Mouse (Mus musculus) MEL (cell line): Measurements from ENCODE around the gene Pdhx. TPM values are rescaled to one million over a fixed set of nuclear protein-coding genes. Genes with fewer than 3 reads are reported as not detected.

Experiments
- DNase-seq: peaks from one replicate; pipeline ENCODE4 v3.0.0; 2011; ENCODE audit warnings: low read depth, low spot score
- H3K27ac ChIP-seq: 2 replicates; pipeline ENCODE4 v1.5.1; 2012; ENCODE audit warnings: low read depth, mild to moderate bottlenecking, control low read depth, low read length, moderate library complexity; ENCODE audit not compliant: control insufficient read depth
- H3K27me3 ChIP-seq, 2 experiments: fragments of 150-350 bp in 1 of 2; sonication (generic) in 1 of 2; 2 replicates each; pipeline ENCODE4 v1.6.1; 2012; ENCODE audit warnings: low read length in 2 of 2, mild to moderate bottlenecking in 2 of 2, improper control_type of control experiment in 1 of 2, moderate library complexity in 1 of 2; ENCODE audit not compliant: insufficient read depth in 2 of 2, control insufficient read depth in 1 of 2
- H3K36me3 ChIP-seq, 2 experiments: 2 replicates each; pipeline ENCODE4 v1.6.1; 2012 to 2014; ENCODE audit warnings: low read length in 2 of 2, improper control_type of control experiment in 1 of 2, inconsistent platforms in 1 of 2, mild to moderate bottlenecking in 1 of 2; ENCODE audit not compliant: insufficient read depth in 2 of 2, control insufficient read depth in 1 of 2
- H3K4me1 ChIP-seq, 2 experiments: fragments of 150-350 bp in 1 of 2; sonication (generic) in 1 of 2; 2 replicates each; pipeline ENCODE4 v1.6.1; 2012; ENCODE audit warnings: low read length in 2 of 2, improper control_type of control experiment in 1 of 2, mild to moderate bottlenecking in 1 of 2; ENCODE audit not compliant: insufficient read depth in 2 of 2, control insufficient read depth in 1 of 2
- H3K4me3 ChIP-seq, 2 experiments: fragments of 150-350 bp in 1 of 2; sonication (generic) in 1 of 2; 2 replicates each; pipeline ENCODE4 v1.5.1; 2012; ENCODE audit warnings: low read depth in 2 of 2, low read length in 2 of 2, mild to moderate bottlenecking in 2 of 2, moderate library complexity in 2 of 2, control low read depth in 1 of 2, improper control_type of control experiment in 1 of 2; ENCODE audit not compliant: control insufficient read depth in 1 of 2, insufficient read depth in 1 of 2
- H3K79me2 ChIP-seq: 2 replicates; pipeline ENCODE4 v1.6.1; 2012; ENCODE audit warnings: mild to moderate bottlenecking, low read length, moderate library complexity; ENCODE audit not compliant: control insufficient read depth, poor library complexity, insufficient read depth
- H3K9ac ChIP-seq: 2 replicates; pipeline ENCODE4 v1.6.1; 2012; ENCODE audit warnings: low read depth, mild to moderate bottlenecking, control low read depth, low read length, moderate library complexity; ENCODE audit not compliant: control insufficient read depth, poor library complexity, severe bottlenecking
- H3K9me3 ChIP-seq: fragments of 150-350 bp; sonication (generic); replicated peaks from 2 replicates; pipeline ENCODE4 v1.6.1; 2012; ENCODE audit warnings: mild to moderate bottlenecking, low read length, improper control_type of control experiment, moderate library complexity; ENCODE audit not compliant: insufficient read depth
- BHLHE40 ChIP-seq: IDR thresholded peaks from 2 replicates; pipeline ENCODE4 v1.6.1; 2012; ENCODE audit warnings: low read depth, mild to moderate bottlenecking, inconsistent platforms, low read length, improper control_type of control experiment, borderline replicate concordance
- CHD1 ChIP-seq: IDR thresholded peaks from 2 replicates; pipeline ENCODE4 v1.6.1; 2012; ENCODE audit warnings: low read depth, mild to moderate bottlenecking, inconsistent platforms, low read length, improper control_type of control experiment
- GATA1 ChIP-seq: IDR thresholded peaks from 2 replicates; pipeline ENCODE4 v1.6.1; 2011; ENCODE audit warnings: low read depth, low read length, improper control_type of control experiment
- MAZ ChIP-seq: IDR thresholded peaks from 2 replicates; pipeline ENCODE4 v1.6.1; 2012; ENCODE audit warnings: low read depth, mild to moderate bottlenecking, inconsistent platforms, low read length, improper control_type of control experiment
- MEF2A ChIP-seq: IDR thresholded peaks from 2 replicates; pipeline ENCODE4 v1.6.1; 2014; ENCODE audit warnings: low read depth, mild to moderate bottlenecking, inconsistent platforms, low read length, improper control_type of control experiment; ENCODE audit not compliant: poor library complexity, insufficient replicate concordance, severe bottlenecking; ENCODE audit errors: extremely low read depth
- MYC ChIP-seq: IDR thresholded peaks from 2 replicates; pipeline ENCODE4 v1.6.1; 2011; ENCODE audit warnings: low read depth, mild to moderate bottlenecking, low read length, improper control_type of control experiment, moderate library complexity
- POLR2A ChIP-seq, 2 experiments: IDR thresholded peaks; 2 replicates each; pipeline ENCODE4 v1.6.1; 2011 to 2012; ENCODE audit warnings: low read length in 2 of 2, mild to moderate bottlenecking in 2 of 2, control low read depth in 1 of 2, improper control_type of control experiment in 1 of 2, low read depth in 1 of 2, moderate library complexity in 1 of 2; ENCODE audit not compliant: control insufficient read depth in 1 of 2, insufficient read depth in 1 of 2, poor library complexity in 1 of 2
- POLR2AphosphoS2 ChIP-seq: IDR thresholded peaks from 2 replicates; pipeline ENCODE4 v1.6.1; 2011; ENCODE audit warnings: low read length, improper control_type of control experiment
- POLR2AphosphoS5 ChIP-seq: IDR thresholded peaks from 2 replicates; pipeline ENCODE4 v1.6.1; 2012; ENCODE audit warnings: low read depth, borderline replicate concordance, mild to moderate bottlenecking, inconsistent platforms, low read length, moderate library complexity, mixed read lengths
- RCOR1 ChIP-seq: IDR thresholded peaks from 2 replicates; pipeline ENCODE4 v1.6.1; 2012; ENCODE audit warnings: low read depth, mild to moderate bottlenecking, inconsistent platforms, low read length, improper control_type of control experiment
- SMC3 ChIP-seq: IDR thresholded peaks from 2 replicates; pipeline ENCODE4 v1.6.1; 2011; ENCODE audit warnings: low read depth, low read length, improper control_type of control experiment
- TAL1 ChIP-seq: IDR thresholded peaks from 2 replicates; pipeline ENCODE4 v1.6.1; 2012; ENCODE audit warnings: mild to moderate bottlenecking, inconsistent platforms, low read length, moderate library complexity, mixed read lengths
- TBP ChIP-seq: IDR thresholded peaks from 2 replicates; pipeline ENCODE4 v1.8.0; 2011; ENCODE audit warnings: low read depth, low read length, improper control_type of control experiment
- UBTF ChIP-seq: IDR thresholded peaks from 2 replicates; pipeline ENCODE4 v1.6.1; 2012; ENCODE audit warnings: low read depth, mild to moderate bottlenecking, inconsistent platforms, low read length, improper control_type of control experiment, moderate library complexity, borderline replicate concordance; ENCODE audit not compliant: insufficient read depth
- USF2 ChIP-seq, 2 experiments: IDR thresholded peaks; 2 replicates each; pipeline ENCODE4 v1.6.1; 2011 to 2012; ENCODE audit warnings: improper control_type of control experiment in 2 of 2, low read length in 2 of 2, borderline replicate concordance in 1 of 2, inconsistent platforms in 1 of 2, low read depth in 1 of 2, mild to moderate bottlenecking in 1 of 2; ENCODE audit not compliant: insufficient read depth in 1 of 2
- polyA plus RNA-seq, 2 experiments: library from polyadenylated mRNA; stranded (reverse) in 1 of 2; unstranded in 1 of 2; fragments of >175 nt in 1 of 2; fragments of >200 nt in 1 of 2; gene quantifications; 2 replicates each; pipeline versions ENCODE4 v1.2.1 to v1.2.4; 2012; ENCODE audit warnings: low replicate concordance in 2 of 2, low read depth in 1 of 2; ENCODE audit not compliant: insufficient read length in 2 of 2, insufficient read depth in 1 of 2, missing spikeins in 1 of 2
- total RNA-seq: library from RNA; depleted of rRNA; stranded (reverse); fragments of 300-350 nt; gene quantifications from 2 replicates; pipeline ENCODE4 v1.2.3, GENCODE M21; 2012

The Pdhx gene
- total and polyA plus RNA-seq, 3 experiments: 48.4 to 73.3 TPM; not detected in 1

DNA sequence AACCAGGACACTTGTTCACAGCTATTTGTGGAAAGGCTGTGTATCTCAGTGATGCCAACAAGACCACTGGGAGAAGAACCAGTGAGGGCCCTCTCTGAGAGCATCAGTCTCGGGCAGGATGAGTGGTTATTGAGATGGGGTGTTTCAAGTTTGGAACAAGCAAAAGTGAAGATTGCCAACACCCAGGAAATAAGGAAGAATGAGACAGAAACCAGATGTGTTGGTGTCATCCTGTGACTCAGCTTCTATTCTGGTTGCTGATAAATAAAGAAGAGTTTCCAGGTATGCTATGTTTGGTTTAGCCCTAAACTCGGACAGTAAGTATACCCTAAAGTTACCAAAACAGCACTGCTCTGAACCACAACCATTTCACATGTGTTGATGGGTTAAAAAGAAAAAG, 92.4 kb downstream of the Pdhx start:
- no peaks in the 10 kb centered on the region for H3K9me3 ChIP-seq
- no peak overlapping the region for H3K27ac ChIP-seq
- H3K4me3 ChIP-seq: no peak overlapping the region
- H3K27me3 ChIP-seq: peaks cover 2 to 3% of the 10 kb centered on the region in 2 experiments; a peak in 3 of 4 replicates
- DNase-seq: no peak
- no peaks in the 10 kb centered on the region for H3K79me2 ChIP-seq
- H3K4me1 ChIP-seq: peaks cover 0 to under 1% of the 10 kb centered on the region in 2 experiments; a peak in 1 of 4 replicates
- peaks cover 0 to 1% of the 10 kb centered on the region in 2 experiments; a peak in 1 of 4 replicates for H3K36me3 ChIP-seq
- no peak overlapping the region for H3K9ac ChIP-seq
- no peak for TF ChIP-seq UBTF
- no peak for TF ChIP-seq MEF2A
- TF ChIP-seq GATA1: no peak
- TF ChIP-seq RCOR1: no peak
- TF ChIP-seq TAL1: no peak

DNA sequence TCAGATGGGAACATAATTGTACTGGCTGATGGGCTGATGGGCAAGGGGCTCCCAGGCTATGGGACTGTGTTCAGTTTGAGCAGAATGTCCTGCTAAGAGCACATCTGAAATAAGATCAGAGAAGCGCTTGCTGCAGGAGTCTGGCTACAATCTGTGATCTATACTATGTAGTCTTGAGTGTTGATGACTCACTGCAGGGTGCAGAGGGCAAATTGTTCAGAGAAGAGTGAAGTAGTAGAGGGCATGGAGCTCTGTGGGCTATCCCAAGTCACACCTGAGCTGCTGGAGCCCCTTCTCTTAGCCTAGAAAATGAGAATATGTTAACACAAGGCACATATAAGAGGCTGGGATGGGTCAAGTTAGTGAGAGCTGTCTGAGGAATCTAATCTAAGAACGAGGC, 93.8 kb downstream of the Pdhx start:
- no peak for DNase-seq
- Histone ChIP-seq H3K79me2 (no peaks in the 10 kb centered on the region), H3K9ac (no peak overlapping the region), H3K4me1 (peaks cover 0 to 8% of the 10 kb centered on the region in 2 experiments; a peak in 1 of 4 replicates), H3K27me3 (peaks cover 0 to 3% of the 10 kb centered on the region in 2 experiments; a peak in 2 of 4 replicates), H3K27ac (no peak overlapping the region), H3K9me3 (no peaks in the 10 kb centered on the region), H3K36me3 (peaks cover 0 to 2% of the 10 kb centered on the region in 2 experiments; a peak in 1 of 4 replicates), H3K4me3 (no peak overlapping the region)
- TF ChIP-seq USF2 (IDR thresholded peaks at IDR 0.05; ENCODE audit: borderline replicate concordance in 1 of 2, insufficient read depth in 1 of 2, low read depth in 1 of 2, low read length in 2 of 2) (no peak), BHLHE40 (no peak), MAZ (no peak), CHD1 (no peak), POLR2AphosphoS5 (no peak), POLR2A (IDR thresholded peaks at IDR 0.05; ENCODE audit: control insufficient read depth in 1 of 2, insufficient read depth in 1 of 2, low read depth in 1 of 2, low read length in 2 of 2, poor library complexity in 1 of 2) (no peak), MEF2A (no peak), TBP (no peak), SMC3 (no peak), POLR2AphosphoS2 (no peak), TAL1 (no peak), MYC (no peak)
